Comparison of ENCODE assay signal across 8 mouse cellular contexts in genomic region chr16:45408425-45409063, GRCm38 (mm10). TPM values are rescaled to one million over a fixed set of nuclear protein-coding genes. Genes with fewer than 3 reads are reported as not detected.
DNase-seq lines count a peak whose midpoint lies in the region; ATAC-seq and TF ChIP-seq lines count a peak whose summit lies in the region.

Gene Cd200, minus strand, starts transcription at chr16:45409053.

- H3K9me3 ChIP-seq in hindbrain, postnatal 0 days (ENCODE audit: low read length): no peaks in the 10 kb centered on the region

- DNase-seq in ZHBTc4 (ENCODE audit: low read depth, low spot score): peak; percentile 43
- DNase-seq in gastrocnemius, postnatal 14 days: peak; percentile 29
- DNase-seq in hindbrain, postnatal 0 days (ENCODE audit: low spot score): peak; percentile 85
- DNase-seq in left cerebral cortex, adult 11 months (ENCODE audit: low spot score): peak; percentile 42
- peak; percentile 69 for DNase-seq in lung, postnatal 14 days
- DNase-seq in ovary, postnatal 36 days (ENCODE audit: low spot score): peak; percentile 66
- peak; percentile 64 for DNase-seq in thymus, postnatal 25 days

- intact Hi-C loops in gastrocnemius, postnatal 14 days (cut with DNase I; ENCODE audit: low total_unique reads): no loop called here

- peak; percentile 93 for TF ChIP-seq POLR2A in cortical plate, adult 2 months (IDR thresholded peaks at IDR 0.05; ENCODE audit: extremely low read depth, insufficient read depth, low read length)

- ATAC-seq in hindbrain, postnatal 0 days: peak; percentile 98

- peaks cover 2% of the 10 kb centered on the region for H3K4me1 ChIP-seq in cortical plate, adult 2 months (ENCODE audit: control insufficient read depth, insufficient read depth, low read length)
- H3K4me1 ChIP-seq in hindbrain, postnatal 0 days (ENCODE audit: insufficient read depth, low read length): no peaks in the 10 kb centered on the region

- peak within 1 kb of the TSS; percentile 85 for H3K4me3 ChIP-seq in cortical plate, adult 2 months (ENCODE audit: insufficient read depth, low read length)
- peak within 1 kb of the TSS; percentile 81 for H3K4me3 ChIP-seq in hindbrain, postnatal 0 days (ENCODE audit: low read length)

- WGBS in hindbrain, postnatal 0 days: 0% methylated on average over 28 of the region's 28 CpGs

- TF ChIP-seq CTCF in cortical plate, adult 2 months (IDR thresholded peaks at IDR 0.05; ENCODE audit: extremely low read depth, insufficient read depth, low read length): 0 out of 2 replicates have a peak, but pooled peaks have one; percentile 20
- TF ChIP-seq CTCF in hindbrain, postnatal 0 days (IDR thresholded peaks at IDR 0.05; ENCODE audit: low read depth): peak; percentile 66

- H3K27me3 ChIP-seq in hindbrain, postnatal 0 days (ENCODE audit: insufficient read depth, low read length): no peaks in the 10 kb centered on the region

- no peaks in the 10 kb centered on the region for H3K36me3 ChIP-seq in hindbrain, postnatal 0 days (ENCODE audit: insufficient read depth, low read length)

- H3K4me2 ChIP-seq in hindbrain, postnatal 0 days (ENCODE audit: low read depth, low read length): peak within 1 kb of the TSS; percentile 64

- H3K27ac ChIP-seq in cortical plate, adult 2 months (ENCODE audit: insufficient read depth, low read length): peak within 1 kb of the TSS; percentile 85
- H3K27ac ChIP-seq in hindbrain, postnatal 0 days: peak within 1 kb of the TSS; percentile 98

- peak within 1 kb of the TSS; percentile 90 for H3K9ac ChIP-seq in hindbrain, postnatal 0 days (replicated peaks; ENCODE audit: low read length)

RNA-seq across cellular contexts. Expression of gene Cd200, which starts in this region (rescaled TPM):
- 101 and 102 TPM in 2 replicates for polyA plus RNA-seq in cortical plate, adult 2 months (2012; rRNA removed)
- 10 to 100 TPM; 31.6 to 41.3 TPM for total RNA-seq in gastrocnemius, postnatal 14 days (2021)
- total RNA-seq in hindbrain, postnatal 0 days (2014; rRNA removed): 210 and 300 TPM in 2 replicates
- polyA plus RNA-seq in hindbrain, postnatal 0 days (2015; fragmentation: Nextera tagmentation; extraction: Ambion mirVana): 354 and 385 TPM in 2 replicates

Comparison
In these comparisons a context has a peak if more than half of its experiments do, and no peak if none do; other contexts are left out.
1. Peak in every context shown above with its lines: DNase-seq, ATAC-seq, H3K4me3 ChIP-seq and H3K27ac ChIP-seq.
2. DNase-seq: peak in every context shown above with its lines; median percentile 85 in hindbrain, postnatal 0 days; 69 in lung, postnatal 14 days; 66 in ovary, postnatal 36 days; 64 in thymus, postnatal 25 days; 43 in ZHBTc4; 42 in left cerebral cortex, adult 11 months; 29 in gastrocnemius, postnatal 14 days.